Mouse (Mus musculus): ENCODE data around the gene 6030452D12Rik. TPM values are rescaled to one million over a fixed set of nuclear protein-coding genes. Genes with fewer than 3 reads are reported as not detected.

Gene 6030452D12Rik
- not detected in 2 replicates for polyA plus RNA-seq (2012; rRNA removed)

GRCm38 (mm10) chr8:106500018-106500685, at the start of gene 6030452D12Rik:
6030452D12Rik (plus strand) TSS chr8:106500522.
- Histone ChIP-seq H3K4me1 (ENCODE audit: control insufficient read depth, insufficient read depth, low read length) (no peaks in the 10 kb centered on the region), H3K4me3 (ENCODE audit: insufficient read depth, low read length) (no peak within 1 kb of the TSS), H3K27ac (ENCODE audit: insufficient read depth, low read length) (no peak within 1 kb of the TSS)
- TF ChIP-seq POLR2A (IDR thresholded peaks at IDR 0.05; ENCODE audit: extremely low read depth, insufficient read depth, low read length) (no peak), CTCF (IDR thresholded peaks at IDR 0.05; ENCODE audit: extremely low read depth, insufficient read depth, low read length) (no peak)

GRCm38 (mm10) chr8:106451301-106452085, 48.8 kb upstream of the 6030452D12Rik start:
- no peaks in the 10 kb centered on the region for H3K4me1 ChIP-seq (ENCODE audit: control insufficient read depth, insufficient read depth, low read length)
- no peak overlapping the region for H3K4me3 ChIP-seq (ENCODE audit: insufficient read depth, low read length)
- H3K27ac ChIP-seq (ENCODE audit: insufficient read depth, low read length), result no peak overlapping the region
- TF ChIP-seq CTCF (IDR thresholded peaks at IDR 0.05; ENCODE audit: extremely low read depth, insufficient read depth, low read length) (no peak), POLR2A (IDR thresholded peaks at IDR 0.05; ENCODE audit: extremely low read depth, insufficient read depth, low read length) (no peak)

GRCm38 (mm10) chr8:106452701-106453481, 47.4 kb upstream of the 6030452D12Rik start:
- no peak overlapping the region for H3K4me3 ChIP-seq (ENCODE audit: insufficient read depth, low read length)
- no peak overlapping the region for H3K27ac ChIP-seq (ENCODE audit: insufficient read depth, low read length)
- TF ChIP-seq POLR2A (IDR thresholded peaks at IDR 0.05; ENCODE audit: extremely low read depth, insufficient read depth, low read length) (no peak), CTCF (IDR thresholded peaks at IDR 0.05; ENCODE audit: extremely low read depth, insufficient read depth, low read length) (no peak)
- H3K4me1 ChIP-seq (ENCODE audit: control insufficient read depth, insufficient read depth, low read length), result no peaks in the 10 kb centered on the region

- Histone ChIP-seq H3K4me1 (ENCODE audit: control insufficient read depth, insufficient read depth, low read length) (no peaks in the 10 kb centered on the region), H3K4me3 (ENCODE audit: insufficient read depth, low read length) (no peak overlapping the region), H3K27ac (ENCODE audit: insufficient read depth, low read length) (no peak overlapping the region)
- TF ChIP-seq CTCF (IDR thresholded peaks at IDR 0.05; ENCODE audit: extremely low read depth, insufficient read depth, low read length), result no peak
- no peak for TF ChIP-seq POLR2A (IDR thresholded peaks at IDR 0.05; ENCODE audit: extremely low read depth, insufficient read depth, low read length)
Observed at GRCm38 (mm10) chr8:106454036-106454435, 46.3 kb upstream of the 6030452D12Rik start.

- no peak overlapping the region for H3K27ac ChIP-seq (ENCODE audit: insufficient read depth, low read length)
- TF ChIP-seq POLR2A (IDR thresholded peaks at IDR 0.05; ENCODE audit: extremely low read depth, insufficient read depth, low read length) (no peak), CTCF (IDR thresholded peaks at IDR 0.05; ENCODE audit: extremely low read depth, insufficient read depth, low read length) (no peak)
- H3K4me1 ChIP-seq (ENCODE audit: control insufficient read depth, insufficient read depth, low read length), result no peaks in the 10 kb centered on the region
- H3K4me3 ChIP-seq (ENCODE audit: insufficient read depth, low read length), result no peak overlapping the region
Observed at GRCm38 (mm10) chr8:106462131-106462530, 38.2 kb upstream of the 6030452D12Rik start.

- Histone ChIP-seq H3K4me3 (ENCODE audit: insufficient read depth, low read length) (no peak overlapping the region), H3K4me1 (ENCODE audit: control insufficient read depth, insufficient read depth, low read length) (no peaks in the 10 kb centered on the region), H3K27ac (ENCODE audit: insufficient read depth, low read length) (no peak overlapping the region)
- TF ChIP-seq POLR2A (IDR thresholded peaks at IDR 0.05; ENCODE audit: extremely low read depth, insufficient read depth, low read length) (no peak), CTCF (IDR thresholded peaks at IDR 0.05; ENCODE audit: extremely low read depth, insufficient read depth, low read length) (no peak)
Observed at GRCm38 (mm10) chr8:106463795-106464194, 36.5 kb upstream of the 6030452D12Rik start.

GRCm38 (mm10) chr8:106469485-106469884, 30.8 kb upstream of the 6030452D12Rik start:
- TF ChIP-seq CTCF (IDR thresholded peaks at IDR 0.05; ENCODE audit: extremely low read depth, insufficient read depth, low read length) (no peak), POLR2A (IDR thresholded peaks at IDR 0.05; ENCODE audit: extremely low read depth, insufficient read depth, low read length) (no peak)
- H3K27ac ChIP-seq (ENCODE audit: insufficient read depth, low read length), result no peak overlapping the region
- H3K4me3 ChIP-seq (ENCODE audit: insufficient read depth, low read length), result no peak overlapping the region
- H3K4me1 ChIP-seq (ENCODE audit: control insufficient read depth, insufficient read depth, low read length), result no peaks in the 10 kb centered on the region

GRCm38 (mm10) chr8:106474001-106474400, 26.3 kb upstream of the 6030452D12Rik start:
- TF ChIP-seq POLR2A (IDR thresholded peaks at IDR 0.05; ENCODE audit: extremely low read depth, insufficient read depth, low read length), result no peak
- TF ChIP-seq CTCF (IDR thresholded peaks at IDR 0.05; ENCODE audit: extremely low read depth, insufficient read depth, low read length), result no peak
- no peak overlapping the region for H3K4me3 ChIP-seq (ENCODE audit: insufficient read depth, low read length)
- H3K27ac ChIP-seq (ENCODE audit: insufficient read depth, low read length), result no peak overlapping the region
- H3K4me1 ChIP-seq (ENCODE audit: control insufficient read depth, insufficient read depth, low read length), result no peaks in the 10 kb centered on the region

- no peak overlapping the region for H3K4me3 ChIP-seq (ENCODE audit: insufficient read depth, low read length)
- TF ChIP-seq POLR2A (IDR thresholded peaks at IDR 0.05; ENCODE audit: extremely low read depth, insufficient read depth, low read length), result no peak
- TF ChIP-seq CTCF (IDR thresholded peaks at IDR 0.05; ENCODE audit: extremely low read depth, insufficient read depth, low read length), result no peak
- H3K4me1 ChIP-seq (ENCODE audit: control insufficient read depth, insufficient read depth, low read length), result no peaks in the 10 kb centered on the region
- no peak overlapping the region for H3K27ac ChIP-seq (ENCODE audit: insufficient read depth, low read length)
Observed at GRCm38 (mm10) chr8:106504241-106504640, 3.9 kb downstream of the 6030452D12Rik start.
